Mouse (Mus musculus): ENCODE results near the gene Zcchc10. TPM values are rescaled to one million over a fixed set of nuclear protein-coding genes. Genes with fewer than 3 reads are reported as not detected.

The Zcchc10 gene
- total RNA-seq, 2 experiments from 2014 or later = 10.4 TPM

DNA sequence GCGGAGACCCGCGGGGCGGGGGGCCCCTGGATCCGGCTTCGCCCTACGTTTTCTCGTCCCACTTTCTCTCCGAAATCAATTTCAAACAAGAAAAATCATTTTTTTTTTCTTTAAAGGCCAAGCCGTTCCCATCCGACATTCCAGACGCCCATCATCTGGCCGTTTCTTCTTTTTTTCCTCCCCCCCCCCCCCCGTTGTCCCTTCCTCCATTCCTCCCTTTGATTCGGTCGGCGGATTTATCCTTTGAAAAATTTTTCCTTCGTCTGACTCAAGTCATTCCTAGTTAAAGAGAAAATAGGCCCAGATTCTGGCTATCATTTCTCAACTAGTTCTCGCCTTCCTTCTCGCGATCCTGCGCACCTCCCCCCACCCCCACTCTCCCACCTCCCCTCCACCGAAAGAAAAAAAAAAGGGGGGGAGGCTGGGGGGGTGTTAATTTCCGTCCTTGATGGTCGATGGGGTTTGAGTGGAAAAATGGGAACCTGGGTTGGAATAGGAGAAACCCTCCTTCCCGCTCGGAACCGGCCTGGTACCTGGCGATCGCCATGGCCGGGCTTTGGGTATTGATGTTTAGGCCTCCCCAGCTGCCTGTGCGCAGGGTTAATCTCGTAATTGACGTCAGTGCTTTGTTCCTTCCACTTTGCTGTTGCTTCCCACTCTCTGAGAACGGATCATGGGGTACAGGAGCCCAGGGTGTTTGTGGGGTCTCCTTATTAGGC lies 26.9 kb downstream of the Zcchc10 start:
- intact Hi-C loops (cut with DNase I) = loop anchor here (1.0 kb wide), 1 partner anchor 51 kb away; the partner anchor contains the start of gene Hspa4
- DNase-seq (ENCODE audit: extremely low spot score in 1 of 2, low spot score in 2 of 2) = peak; percentile 42 to 44
- no peak for TF ChIP-seq CTCF (IDR thresholded peaks at IDR 0.05)
- peak overlapping the region; percentile 95 for H3K27ac ChIP-seq
- peak overlapping the region; percentile 78 for H3K4me3 ChIP-seq

DNA sequence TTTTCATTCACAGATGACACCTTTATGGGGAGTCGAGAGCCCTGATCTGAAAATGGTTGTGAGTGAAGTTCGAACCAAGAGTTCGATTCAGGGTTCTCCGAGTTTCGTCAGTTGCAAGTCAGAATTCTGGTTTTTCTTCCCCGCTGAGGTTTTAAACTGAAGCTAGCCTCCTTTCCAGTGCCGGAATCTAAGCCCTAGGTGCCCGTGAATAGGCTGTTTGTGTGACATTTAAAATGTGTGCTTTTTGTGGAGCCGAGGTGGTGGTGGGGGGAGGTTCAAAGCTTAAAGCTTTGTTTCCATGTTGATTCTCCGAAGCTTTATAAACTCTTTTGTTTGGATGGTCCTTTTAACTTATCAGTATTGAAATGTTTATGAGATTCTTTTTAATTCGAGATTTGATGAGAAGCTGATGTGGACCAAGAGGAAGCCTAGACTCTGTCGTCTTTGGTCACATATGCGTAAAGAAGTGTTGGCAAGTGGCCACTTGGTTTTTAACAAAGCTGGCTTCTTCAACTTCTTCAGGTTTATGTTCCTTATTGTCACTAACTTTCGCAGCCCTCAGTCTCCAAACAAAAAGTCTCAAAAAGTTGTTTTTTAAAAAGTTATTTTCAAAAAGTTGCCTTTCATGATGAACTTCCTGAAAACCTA lies 27.6 kb downstream of the Zcchc10 start:
- no peak for TF ChIP-seq CTCF (IDR thresholded peaks at IDR 0.05)
- Histone ChIP-seq H3K4me3 (peak overlapping the region; percentile 78), H3K27ac (peak overlapping the region; percentile 95)
- no peak for DNase-seq (ENCODE audit: extremely low spot score in 1 of 2, low spot score in 2 of 2)
- intact Hi-C loops (cut with DNase I) = loop anchor here (1.0 kb wide), 1 partner anchor 52 kb away; the partner anchor contains the start of gene Hspa4

DNA sequence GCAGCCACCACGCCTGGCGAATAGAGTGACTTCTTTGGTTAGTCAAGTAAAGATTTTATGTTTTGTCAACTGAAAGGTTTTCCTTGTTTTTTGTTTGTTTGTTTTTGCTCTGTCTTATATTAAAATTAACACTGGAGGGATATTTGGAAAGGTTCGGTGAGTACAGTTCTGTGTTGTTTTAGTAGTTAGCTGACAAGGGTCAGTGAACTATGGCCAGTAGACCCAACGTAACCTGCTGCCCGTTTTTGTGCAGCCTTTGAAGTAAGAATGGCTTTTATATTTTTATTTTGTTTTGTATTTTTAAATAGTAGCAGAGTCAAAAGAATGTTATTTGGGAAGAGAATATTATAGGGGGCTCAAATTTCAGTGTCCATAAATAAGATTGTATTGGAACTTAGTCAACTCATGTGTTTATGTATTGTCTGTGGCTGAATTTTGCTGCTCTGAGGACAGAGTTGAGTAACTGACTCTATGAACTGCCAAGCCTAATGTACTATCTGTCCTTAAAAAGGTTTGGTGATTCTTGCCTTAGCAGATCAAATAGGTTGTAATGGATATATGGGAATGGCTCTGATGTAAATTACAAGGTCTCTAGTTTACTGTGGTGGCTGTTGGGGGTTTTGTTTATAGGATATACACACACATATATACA lies 34.2 kb downstream of the Zcchc10 start:
- no peak overlapping the region for H3K27ac ChIP-seq
- intact Hi-C loops (cut with DNase I) = no loop called here
- TF ChIP-seq CTCF (IDR thresholded peaks at IDR 0.05) = no peak

DNA sequence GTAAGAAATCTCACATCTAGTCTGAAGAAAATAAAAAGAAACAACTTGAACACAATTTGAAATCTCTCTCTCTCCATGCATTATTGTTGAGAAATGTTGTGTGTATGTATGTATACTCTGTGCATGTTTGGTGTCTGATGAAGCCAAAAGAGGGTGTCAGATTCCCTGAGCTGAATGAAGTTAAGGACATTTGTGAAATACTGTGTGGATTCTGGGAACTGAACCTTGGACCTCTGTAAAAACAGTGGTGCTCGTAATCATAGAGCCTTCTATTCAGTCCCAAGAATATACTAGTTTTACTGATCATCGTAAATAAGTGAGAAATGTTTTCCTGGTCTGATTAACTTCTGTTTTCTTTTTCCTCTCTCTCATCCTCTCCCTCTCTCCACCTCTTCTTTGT lies 42.6 kb downstream of the Zcchc10 start:
- Histone ChIP-seq H3K27ac (no peak overlapping the region), H3K4me3 (no peak overlapping the region)
- no peak for TF ChIP-seq CTCF (IDR thresholded peaks at IDR 0.05)
- DNase-seq (ENCODE audit: extremely low spot score in 1 of 2, low spot score in 2 of 2) = no peak
- intact Hi-C loops (cut with DNase I) = no loop called here

More for the DNA sequence above, 34.2 kb downstream of the Zcchc10 start:
- H3K4me3 ChIP-seq = no peak overlapping the region
- DNase-seq (ENCODE audit: extremely low spot score in 1 of 2, low spot score in 2 of 2) = no peak

DNA sequence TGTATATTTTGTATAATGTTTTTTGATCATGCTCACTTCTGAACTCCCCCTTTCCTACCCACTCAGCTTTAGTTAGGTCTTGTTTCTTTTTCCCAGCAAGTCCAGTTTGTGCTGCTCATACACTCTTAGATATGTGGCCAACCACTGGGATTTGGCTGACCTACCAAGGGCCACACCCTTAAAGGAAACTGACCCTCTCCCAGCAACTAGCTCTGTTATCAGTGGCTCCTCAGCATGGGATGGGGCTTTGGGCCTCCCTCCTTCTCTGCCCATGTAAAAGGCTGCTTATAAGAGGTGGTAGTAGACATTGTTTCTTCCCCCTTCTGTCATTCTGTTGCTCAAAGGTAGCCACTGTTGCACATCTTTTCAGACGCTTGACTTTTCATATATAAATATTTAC lies 54.4 kb downstream of the Zcchc10 start:
- TF ChIP-seq CTCF (IDR thresholded peaks at IDR 0.05) = no peak
- H3K4me3 ChIP-seq = no peak overlapping the region
- no peak overlapping the region for H3K27ac ChIP-seq
- no peak for DNase-seq (ENCODE audit: extremely low spot score in 1 of 2, low spot score in 2 of 2)
- intact Hi-C loops (cut with DNase I) = no loop called here

Other genes starting within 250 kb of the Zcchc10 start
- 100 to 1,000 TPM; 171 to 189 TPM for gene Hspa4, start 24.2 kb upstream of the Zcchc10 start, total RNA-seq (2021)
- 100 to 1,000 TPM; 187 to 201 TPM for gene Aff4, start 26.2 kb downstream of the Zcchc10 start, total RNA-seq (2021)
- not detected for gene Leap2, start 98.5 kb downstream of the Zcchc10 start, total RNA-seq (2021)
- 100 to 1,000 TPM; 388 to 436 TPM for gene Uqcrq, start 106.2 kb downstream of the Zcchc10 start, total RNA-seq (2021)
- 1 to 10 TPM in 1 of 2 experiments, under 1 TPM in 1; 0.89 to 1.1 TPM for gene Gdf9, start 106.3 kb downstream of the Zcchc10 start, total RNA-seq (2021)
- gene Gm10447, start 132.4 kb downstream of the Zcchc10 start, total RNA-seq (2021) = under 1 TPM; 0.33 to 0.34 TPM
- 1 to 10 TPM; 5.4 to 6.3 TPM for gene Shroom1, start 132.5 kb downstream of the Zcchc10 start, total RNA-seq (2021)
- gene Gm9837, start 145.8 kb downstream of the Zcchc10 start, total RNA-seq (2021) = under 1 TPM in 1 of 2 experiments, not detected in 1; 0.84 TPM
- gene Gm9945, start 155.5 kb downstream of the Zcchc10 start, total RNA-seq (2021) = 1 to 10 TPM; 1.8 to 2.2 TPM
- 10 to 100 TPM; 68.8 to 83.8 TPM for gene Sowaha, start 155.6 kb downstream of the Zcchc10 start, total RNA-seq (2021)
- gene Sept8, start 194.6 kb downstream of the Zcchc10 start, total RNA-seq (2021) = 100 to 1,000 TPM; 304 to 314 TPM
- 100 to 1,000 TPM; 127 to 131 TPM for gene Kif3a, start 242.7 kb downstream of the Zcchc10 start, total RNA-seq (2021)

Measured in left cerebral cortex, adult 2 months (tissue).